In the genomic region with DNA sequence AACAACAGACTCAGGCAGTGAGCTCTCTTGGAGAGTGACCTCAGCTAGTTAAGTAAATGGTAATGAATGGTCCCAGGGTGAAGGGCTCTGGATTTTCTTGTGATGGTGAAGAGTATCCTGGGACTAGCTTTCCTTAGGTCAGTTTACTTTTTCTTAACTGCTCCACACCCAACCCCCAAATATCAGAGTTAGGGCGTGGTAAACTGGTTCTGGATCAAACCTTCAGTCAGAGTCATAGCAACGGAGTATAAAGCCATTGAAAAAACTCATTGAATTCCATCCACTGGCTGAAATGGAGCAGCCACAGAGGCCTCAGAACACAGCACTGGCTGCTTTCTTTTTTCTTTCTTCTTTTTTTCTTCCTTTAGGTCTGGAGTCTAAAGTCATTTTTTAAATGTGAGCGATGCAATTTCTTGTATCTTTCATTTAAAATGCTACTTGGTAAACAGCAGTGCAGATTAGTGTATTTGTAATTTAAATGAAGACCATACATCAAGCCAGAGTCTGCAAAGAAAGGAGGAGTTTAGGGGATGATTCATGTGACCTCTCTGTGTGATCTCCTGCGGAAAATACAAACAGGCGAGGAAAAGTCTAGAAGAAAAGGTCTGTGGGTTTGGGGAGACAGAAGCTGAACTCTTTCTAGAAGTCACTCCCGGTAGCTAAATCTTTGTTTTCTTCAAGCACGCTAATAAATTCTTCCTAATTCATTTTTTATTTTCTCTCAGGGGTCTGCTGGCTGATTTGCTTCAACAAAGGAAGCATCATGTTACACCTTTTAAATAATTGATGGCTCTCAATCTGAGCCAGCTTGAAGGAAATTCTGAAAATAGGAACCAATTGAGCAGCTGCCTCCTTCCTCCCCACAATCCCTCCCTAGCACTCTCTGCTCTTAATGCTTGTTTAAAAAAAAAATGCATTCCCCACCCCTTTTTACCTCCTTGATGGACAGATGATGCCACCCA, we compare ENCODE assay signal across 20 mouse cellular contexts.
DNase-seq lines count a peak whose midpoint lies in the region; ATAC-seq and TF ChIP-seq lines count a peak whose summit lies in the region.
"Had no signal": no experiment of that assay in that cellular context is flagged by ENCODE, and none has a peak within 500 bp of the region (broad histone marks: within the 10 kb centered on the region; RNA-seq: fewer than 3 reads in every experiment).

No protein-coding gene starts in this region.

- no peak for ATAC-seq in midbrain, postnatal 0 days (ENCODE audit: low FRiP score)
- ATAC-seq in limb, embryonic 12.5 days (ENCODE audit: insufficient number of reproducible peaks, insufficient read depth, low FRiP score, low TSS enrichment, low read depth): no peak
- no peak for ATAC-seq in neural tube, embryonic 13.5 days (ENCODE audit: low read depth)
- ATAC-seq: forebrain, postnatal 0 days; inflammation-experienced regulatory T-cells, adult 6 months; Patski had no signal

- H3K4me3 ChIP-seq in midbrain, embryonic 10.5 days: no peak overlapping the region
- H3K4me3 ChIP-seq in midbrain, postnatal 0 days (ENCODE audit: low read depth, low read length): no peak overlapping the region
- H3K4me3 ChIP-seq in limb, embryonic 12.5 days (replicated peaks): no peak overlapping the region
- H3K4me3 ChIP-seq in neural tube, embryonic 13.5 days: no peak overlapping the region
- H3K4me3 ChIP-seq: heart, embryonic 10.5 days; liver, embryonic 15.5 days; megakaryocyte, embryonic 14.5 days had no signal

- 23% methylated on average over 7 of the region's 7 CpGs for WGBS in midbrain, embryonic 10.5 days
- 13% methylated on average over 7 of the region's 7 CpGs for WGBS in midbrain, postnatal 0 days
- 40% methylated on average over 7 of the region's 7 CpGs for WGBS in limb, embryonic 12.5 days
- WGBS in neural tube, embryonic 13.5 days: 13% methylated on average over 7 of the region's 7 CpGs

- no peaks in the 10 kb centered on the region for H3K27me3 ChIP-seq in midbrain, embryonic 10.5 days (ENCODE audit: low read depth, poor library complexity, severe bottlenecking)
- no peaks in the 10 kb centered on the region for H3K27me3 ChIP-seq in midbrain, postnatal 0 days (ENCODE audit: insufficient read depth, low read length)
- peaks cover 4% of the 10 kb centered on the region; the same call in 1 of the 2 replicates for H3K27me3 ChIP-seq in limb, embryonic 12.5 days
- no peaks in the 10 kb centered on the region for H3K27me3 ChIP-seq in neural tube, embryonic 13.5 days
- H3K27me3 ChIP-seq: liver, embryonic 15.5 days; megakaryocyte, embryonic 14.5 days; Patski had no signal

- DNase-seq in midbrain, embryonic 10.5 days (ENCODE audit: low spot score): no peak
- DNase-seq in midbrain, postnatal 0 days (ENCODE audit: low spot score): no peak
- DNase-seq in brain, embryonic 14.5 days (ENCODE audit: low read depth): peak; percentile 50
- no peak for DNase-seq in adrenal gland, postnatal 36 days
- DNase-seq in urinary bladder, postnatal 10 days (ENCODE audit: low spot score): no peak
- DNase-seq: cerebellum, adult 11 months; forebrain, postnatal 0 days; gastrocnemius, postnatal 14 days; heart, postnatal 10 days; kidney, postnatal 4 days; lung, postnatal 10 days; right cerebral cortex, adult 18-20 months; thymus, adult 18-20 months had no signal

- no peak for TF ChIP-seq POLR2A in brain, embryonic 14.5 days (IDR thresholded peaks at IDR 0.05; ENCODE audit: borderline replicate concordance, extremely low read depth, insufficient read depth, insufficient read length, poor library complexity, severe bottlenecking)

- H3K9me3 ChIP-seq in midbrain, embryonic 10.5 days (replicated peaks): no peaks in the 10 kb centered on the region
- no peaks in the 10 kb centered on the region for H3K9me3 ChIP-seq in midbrain, postnatal 0 days (ENCODE audit: low read length)
- no peaks in the 10 kb centered on the region for H3K9me3 ChIP-seq in limb, embryonic 12.5 days
- H3K9me3 ChIP-seq in neural tube, embryonic 13.5 days: no peaks in the 10 kb centered on the region
- H3K9me3 ChIP-seq: heart, embryonic 10.5 days; liver, embryonic 15.5 days had no signal

- H3K4me1 ChIP-seq in midbrain, embryonic 10.5 days: peaks cover 19% of the 10 kb centered on the region
- no peaks in the 10 kb centered on the region for H3K4me1 ChIP-seq in midbrain, postnatal 0 days (ENCODE audit: insufficient read depth, low read length)
- peaks cover 16% of the 10 kb centered on the region for H3K4me1 ChIP-seq in limb, embryonic 12.5 days (replicated peaks)
- peaks cover 23% of the 10 kb centered on the region for H3K4me1 ChIP-seq in neural tube, embryonic 13.5 days (replicated peaks)
- H3K4me1 ChIP-seq: heart, embryonic 10.5 days; liver, embryonic 15.5 days; megakaryocyte, embryonic 14.5 days had no signal

- peak overlapping the region; percentile 64 for H3K27ac ChIP-seq in midbrain, embryonic 10.5 days (replicated peaks)
- no peak overlapping the region for H3K27ac ChIP-seq in midbrain, postnatal 0 days (ENCODE audit: low read depth, low read length)
- H3K27ac ChIP-seq in limb, embryonic 12.5 days: 0 out of 2 replicates have a peak overlapping the region, but pooled peaks have one; percentile 29
- H3K27ac ChIP-seq in neural tube, embryonic 13.5 days (replicated peaks): peak overlapping the region; percentile 55
- H3K27ac ChIP-seq: heart, embryonic 10.5 days; liver, embryonic 15.5 days had no signal

- H3K36me3 ChIP-seq in midbrain, embryonic 10.5 days: no peaks in the 10 kb centered on the region
- H3K36me3 ChIP-seq in midbrain, postnatal 0 days (ENCODE audit: insufficient read depth, low read length): no peaks in the 10 kb centered on the region
- H3K36me3 ChIP-seq in limb, embryonic 12.5 days: no peaks in the 10 kb centered on the region
- no peaks in the 10 kb centered on the region for H3K36me3 ChIP-seq in neural tube, embryonic 13.5 days
- H3K36me3 ChIP-seq: heart, embryonic 10.5 days; liver, embryonic 15.5 days had no signal

- no peak for TF ChIP-seq CTCF in midbrain, postnatal 0 days (IDR thresholded peaks at IDR 0.05)
- TF ChIP-seq CTCF in brain, embryonic 14.5 days (IDR thresholded peaks at IDR 0.05; ENCODE audit: borderline replicate concordance, extremely low read depth, insufficient read depth, insufficient read length): no peak

- H3K9ac ChIP-seq in midbrain, postnatal 0 days (replicated peaks; ENCODE audit: low read length, poor library complexity, severe bottlenecking): no peak overlapping the region
- no peak overlapping the region for H3K9ac ChIP-seq in limb, embryonic 12.5 days (replicated peaks)
- no peak overlapping the region; the same call in 1 of the 2 replicates for H3K9ac ChIP-seq in neural tube, embryonic 13.5 days
- H3K9ac ChIP-seq: forebrain, postnatal 0 days; liver, embryonic 15.5 days had no signal

- H3K4me2 ChIP-seq in midbrain, postnatal 0 days (ENCODE audit: low read depth, low read length, poor library complexity, severe bottlenecking): no peak overlapping the region
- H3K4me2 ChIP-seq in limb, embryonic 12.5 days: no peak overlapping the region
- H3K4me2 ChIP-seq in neural tube, embryonic 13.5 days: no peak overlapping the region
- H3K4me2 ChIP-seq: liver, embryonic 15.5 days had no signal
